Mouse (Mus musculus) heart, postnatal 14 days (tissue): ENCODE data around the gene Bmpr2. TPM values are rescaled to one million over a fixed set of nuclear protein-coding genes. Genes with fewer than 3 reads are reported as not detected.
A peak's percentile ranks its signal among the peaks of the same experiment; 100 is the strongest.

Source experiments
- DNase-seq, 2 experiments: peaks; one replicate each; pipeline ENCODE4 v3.0.0; 2021 to 2022
- intact Hi-C: fragments of 180-260 bp; cut with DNase I; formaldehyde crosslinking; loops from one replicate; pipeline ENCODE4 v1.15.1; 2025
- total RNA-seq, 2 experiments: library from RNA; stranded (reverse); gene quantifications; 2 replicates each; pipeline ENCODE4 v1.2.3; 2021

Bmpr2 gene
- total RNA-seq, 2 experiments from 2014 or later = 44.9 to 49.4 TPM

- intact Hi-C loops = no loop called here
- DNase-seq = no peak
These were observed 25.8 kb downstream of the Bmpr2 start for GRCm38 (mm10) chr1:59788975-59789374.

DNA sequence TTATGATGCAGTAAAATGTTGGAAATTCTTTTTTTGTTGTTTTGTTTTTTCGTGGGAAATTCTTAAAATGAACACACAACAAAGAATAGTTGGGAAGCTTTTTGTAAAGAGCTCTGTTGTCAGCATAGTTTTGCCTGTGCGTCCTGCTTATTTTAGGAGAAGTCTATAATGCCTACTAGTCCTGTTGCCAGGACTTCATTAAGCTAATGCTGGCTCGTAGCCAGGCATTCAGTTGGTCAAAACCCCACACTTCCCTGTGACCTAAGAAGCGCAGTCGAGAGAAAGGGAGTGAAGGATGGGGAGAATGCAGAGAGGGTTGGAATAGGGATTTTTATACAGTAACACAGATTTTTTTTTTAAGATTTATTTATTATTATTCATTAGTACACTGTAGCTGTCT is 26.5 kb downstream of the Bmpr2 start:
- intact Hi-C loops = no loop called here
- no peak for DNase-seq

GRCm38 (mm10) chr1:59795336-59795735 is 32.1 kb downstream of the Bmpr2 start:
- DNase-seq = peak; percentile 61 to 66
- intact Hi-C loops = no loop called here

DNA sequence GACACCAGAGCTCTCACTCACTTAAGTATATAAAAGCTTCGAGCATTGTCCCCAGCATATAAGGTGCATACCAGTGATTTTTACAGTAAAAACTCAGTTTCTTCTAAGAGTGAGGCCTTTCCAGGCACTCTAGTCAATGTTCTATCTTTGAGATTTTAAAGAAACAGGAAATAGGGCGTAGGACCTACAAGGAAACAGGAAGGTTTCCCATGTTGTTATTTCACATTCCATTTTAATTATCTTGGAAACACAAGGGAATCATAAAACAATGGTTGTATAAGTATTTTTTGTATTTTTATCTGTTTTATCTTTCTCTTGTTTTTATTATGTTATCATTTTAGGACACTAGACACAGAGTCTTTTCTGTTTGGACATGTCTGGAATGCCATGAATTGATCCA is 34.7 kb downstream of the Bmpr2 start:
- no peak for DNase-seq
- intact Hi-C loops = loop anchor here (2.0 kb wide), 1 partner anchor 33 kb away; no protein-coding TSS in a partner anchor

- intact Hi-C loops = no loop called here
- DNase-seq = no peak
These were observed 41.2 kb downstream of the Bmpr2 start for GRCm38 (mm10) chr1:59804363-59804762.

DNA sequence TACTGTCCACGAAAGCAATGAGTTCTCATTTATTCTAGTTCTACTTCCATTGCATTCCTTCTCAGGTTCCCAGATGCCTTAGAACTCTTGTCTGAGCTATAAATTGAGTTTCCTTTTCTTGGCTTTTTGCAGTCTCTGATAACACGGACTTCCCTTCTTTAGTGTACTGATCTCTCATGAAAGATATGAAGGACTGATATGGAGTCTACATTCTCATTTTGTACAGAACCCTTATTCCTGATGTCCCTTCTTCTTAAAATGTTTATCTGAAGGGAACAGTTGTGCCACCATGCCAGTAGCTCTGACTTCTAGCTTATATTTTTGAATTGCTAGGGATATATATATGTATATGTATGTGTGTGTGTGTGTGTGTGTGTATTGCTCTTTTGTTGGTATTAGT is 46.7 kb downstream of the Bmpr2 start:
- no peak for DNase-seq
- intact Hi-C loops = no loop called here

GRCm38 (mm10) chr1:59812782-59813181 is 49.6 kb downstream of the Bmpr2 start:
- intact Hi-C loops = no loop called here
- DNase-seq = no peak

DNA sequence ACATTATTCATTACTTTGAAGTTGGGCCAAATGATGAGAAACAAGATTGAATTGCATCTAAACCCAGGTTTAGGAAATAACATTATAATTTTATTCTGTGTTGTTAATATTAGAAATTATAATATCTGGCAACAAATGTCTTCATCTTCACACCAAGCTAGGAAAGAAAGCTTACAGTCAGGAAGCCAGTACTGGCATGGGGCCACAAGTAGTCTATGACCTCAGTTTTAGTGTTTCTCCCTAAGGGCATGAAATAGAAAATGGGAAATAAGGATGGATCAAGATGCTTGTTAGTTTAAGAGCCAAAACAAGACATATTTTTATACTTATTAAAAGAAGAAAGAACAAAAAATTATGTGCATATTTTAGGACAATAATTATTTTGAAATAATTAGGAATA is 62.2 kb downstream of the Bmpr2 start:
- peak; percentile 52 to 62 for DNase-seq
- intact Hi-C loops = loop anchor here (5.0 kb wide), 1 partner anchor 63 kb away; the partner anchor contains the start of gene Bmpr2

DNA sequence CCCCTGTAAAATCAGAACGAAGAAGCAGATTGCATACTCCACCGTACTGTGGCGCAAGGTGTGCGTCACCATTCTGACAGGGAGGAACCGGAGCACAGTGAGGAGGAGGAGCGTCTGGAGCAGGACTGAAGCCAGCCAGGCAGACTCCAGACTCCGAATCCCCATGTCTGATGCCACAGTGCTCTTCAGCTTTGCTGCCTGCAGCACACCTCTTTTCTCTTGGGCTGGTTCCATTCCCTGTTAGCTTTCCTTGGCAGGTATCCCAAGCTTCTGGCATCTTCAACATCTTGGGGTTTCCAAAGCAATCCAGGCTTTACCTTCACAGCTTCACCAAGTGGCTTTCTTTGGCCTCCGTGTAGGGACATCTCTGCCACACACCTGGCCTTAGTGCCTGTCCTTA is 63.4 kb downstream of the Bmpr2 start:
- intact Hi-C loops = loop anchor here (5.0 kb wide), 1 partner anchor 64 kb away; the partner anchor contains the start of gene Bmpr2
- DNase-seq = no peak

GRCm38 (mm10) chr1:59829410-59829809 is 66.2 kb downstream of the Bmpr2 start:
- no peak for DNase-seq
- intact Hi-C loops = loop anchor here (5.0 kb wide), 1 partner anchor 67 kb away; the partner anchor contains the start of gene Bmpr2

GRCm38 (mm10) chr1:59830194-59830593 is 67.0 kb downstream of the Bmpr2 start:
- intact Hi-C loops = no loop called here
- DNase-seq = no peak

DNA sequence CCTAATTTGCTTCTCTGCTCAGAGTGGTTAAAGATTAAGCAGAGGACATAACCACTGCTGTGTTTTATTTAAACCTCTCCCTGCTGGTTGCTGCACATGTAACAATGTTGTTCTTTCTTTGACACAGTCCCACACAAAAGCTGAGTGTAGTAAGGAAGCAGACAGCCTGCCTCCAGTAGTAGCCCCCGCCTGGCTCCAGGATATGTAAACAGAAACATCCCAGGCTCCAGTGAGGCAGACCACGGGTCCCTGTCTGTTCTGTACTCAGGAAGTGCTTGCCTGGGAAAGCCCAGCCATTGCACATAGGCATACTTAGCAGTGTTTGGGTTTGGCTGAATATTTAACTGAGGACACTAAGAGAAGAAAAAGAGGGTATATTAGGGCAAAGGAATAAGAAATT is 70.5 kb downstream of the Bmpr2 start:
- intact Hi-C loops = no loop called here
- DNase-seq = peak; percentile 16 to 29

GRCm38 (mm10) chr1:59848327-59848726 is 85.1 kb downstream of the Bmpr2 start:
- intact Hi-C loops = loop anchor here (10.0 kb wide), 1 partner anchor 144 kb away; no protein-coding TSS in a partner anchor
- DNase-seq = no peak

GRCm38 (mm10) chr1:59859046-59859445 is 95.8 kb downstream of the Bmpr2 start:
- intact Hi-C loops = no loop called here

GRCm38 (mm10) chr1:59862144-59862543 is 98.9 kb downstream of the Bmpr2 start:
- intact Hi-C loops = no loop called here
- DNase-seq = no peak

More at GRCm38 (mm10) chr1:59859046-59859445, 95.8 kb downstream of the Bmpr2 start:
- DNase-seq = no peak

DNA sequence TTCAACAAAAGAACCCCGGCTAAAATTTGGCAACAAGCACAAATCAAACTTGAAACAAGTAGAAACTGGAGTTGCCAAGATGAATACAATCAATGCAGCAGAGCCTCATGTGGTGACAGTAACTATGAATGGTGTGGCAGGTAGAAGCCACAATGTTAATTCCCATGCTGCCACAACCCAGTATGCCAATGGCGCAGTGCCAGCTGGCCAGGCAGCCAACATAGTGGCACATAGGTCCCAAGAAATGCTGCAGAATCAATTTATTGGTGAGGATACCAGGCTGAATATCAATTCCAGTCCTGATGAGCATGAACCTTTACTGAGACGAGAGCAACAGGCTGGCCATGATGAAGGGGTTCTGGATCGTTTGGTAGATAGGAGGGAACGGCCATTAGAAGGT is 104.8 kb downstream of the Bmpr2 start:
- DNase-seq = no peak
- intact Hi-C loops = no loop called here

- intact Hi-C loops = no loop called here
These were observed 110.8 kb downstream of the Bmpr2 start for GRCm38 (mm10) chr1:59874023-59874422.

DNA sequence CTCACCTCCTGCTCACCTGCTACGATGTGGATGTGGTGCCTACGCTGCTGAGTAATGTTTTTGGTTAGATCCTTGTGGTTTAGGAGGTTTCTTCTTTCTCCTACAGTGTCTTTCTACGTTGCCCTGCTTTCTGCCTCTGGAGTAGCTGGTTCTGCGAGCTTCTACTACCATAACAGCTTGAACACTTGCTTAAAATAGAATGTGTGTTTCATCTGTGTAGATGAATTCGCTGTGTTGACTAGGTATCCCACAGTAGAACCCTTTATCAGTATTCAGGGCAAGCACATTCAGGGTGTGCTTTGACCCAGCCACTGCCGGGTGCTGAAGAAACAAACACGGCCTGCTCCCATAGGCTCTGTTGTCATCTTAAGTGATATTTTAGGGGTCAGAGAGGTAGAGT is 114.9 kb downstream of the Bmpr2 start:
- DNase-seq = no peak
- intact Hi-C loops = loop anchor here (5.0 kb wide), 1 partner anchor 116 kb away; the partner anchor contains the start of gene Bmpr2

More at GRCm38 (mm10) chr1:59874023-59874422, 110.8 kb downstream of the Bmpr2 start:
- DNase-seq = no peak

- peak; percentile 86 to 91 for DNase-seq
- intact Hi-C loops = loop anchor here (1.0 to 5.0 kb wide), 3 partner anchors 83 to 214 kb away; partner anchors contain the start of genes Carf and Wdr12
These were observed 120.3 kb downstream of the Bmpr2 start for GRCm38 (mm10) chr1:59883349-59884134.

DNA sequence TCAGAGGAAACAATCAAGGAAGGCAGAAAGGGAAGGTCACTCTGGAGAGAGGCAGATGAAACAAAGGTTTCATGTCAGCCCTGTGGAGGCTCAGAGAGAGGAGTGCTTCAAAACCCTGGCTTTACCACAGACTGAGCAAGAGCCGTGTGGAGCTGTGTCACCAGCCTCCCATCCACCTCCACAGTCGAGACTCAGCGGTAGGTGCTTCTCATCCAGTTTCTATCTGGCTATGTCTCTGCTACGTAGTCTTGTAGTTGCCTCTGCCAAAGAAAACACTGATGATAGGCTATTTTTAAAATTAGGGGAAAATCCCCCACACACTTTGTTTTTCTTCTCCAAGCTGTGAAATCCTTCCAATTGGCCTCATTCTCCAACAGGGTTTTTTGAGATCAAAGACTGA is 123.7 kb downstream of the Bmpr2 start:
- DNase-seq = no peak
- intact Hi-C loops = no loop called here

DNA sequence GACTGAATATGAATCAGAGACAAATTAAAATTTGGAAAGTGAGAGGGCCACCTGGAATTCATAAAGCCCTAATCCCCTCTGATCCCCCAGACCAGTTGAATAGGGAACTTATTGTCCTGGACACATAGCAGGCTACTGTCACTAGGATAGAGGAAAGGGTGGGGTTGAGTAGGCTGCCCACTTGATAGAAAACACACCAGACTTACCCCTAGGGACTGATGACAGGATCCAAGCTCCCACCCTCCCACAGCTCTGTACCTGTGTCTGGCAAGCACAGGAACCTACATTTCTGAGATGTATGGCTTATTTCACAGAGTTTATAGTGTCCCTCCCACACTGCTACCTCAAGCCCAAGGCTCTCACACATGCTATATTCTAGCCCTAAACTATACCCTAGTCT is 124.8 kb downstream of the Bmpr2 start:
- DNase-seq = no peak
- intact Hi-C loops = no loop called here

- intact Hi-C loops = no loop called here
- no peak for DNase-seq
These were observed 128.0 kb downstream of the Bmpr2 start for GRCm38 (mm10) chr1:59891185-59891584.
